Mouse (Mus musculus): Measurements from ENCODE around the gene Gm10490. TPM values are rescaled to one million over a fixed set of nuclear protein-coding genes. Genes with fewer than 3 reads are reported as not detected.
"Not testable (repeated sequence)": the region's sequence is repeated elsewhere in the genome, so short reads cannot be mapped to it uniquely, and the experiment has no call there.

Gm10490 gene
- total RNA-seq (2022) = not detected

GRCm38 (mm10) chrX:7909242-7909641, at the start of gene Gm10490:
Gm10490 (plus strand) TSS chrX:7909542.
- DNase-seq = not testable (repeated sequence)

- DNase-seq = no peak
Measured at GRCm38 (mm10) chrX:7863181-7863580, 46.2 kb upstream of the Gm10490 start.

- no peak for DNase-seq
Measured at GRCm38 (mm10) chrX:7864551-7864950, 44.8 kb upstream of the Gm10490 start.

GRCm38 (mm10) chrX:7865343-7865742, 44.0 kb upstream of the Gm10490 start:
- no peak for DNase-seq

- DNase-seq = no peak
Measured at GRCm38 (mm10) chrX:7865786-7866185, 43.6 kb upstream of the Gm10490 start.

GRCm38 (mm10) chrX:7867141-7867540, 42.2 kb upstream of the Gm10490 start:
- DNase-seq = no peak

GRCm38 (mm10) chrX:7868506-7868905, 40.8 kb upstream of the Gm10490 start:
- DNase-seq = no peak

GRCm38 (mm10) chrX:7869826-7870225, 39.5 kb upstream of the Gm10490 start:
- DNase-seq = no peak

GRCm38 (mm10) chrX:7878007-7878419, 31.3 kb upstream of the Gm10490 start, which contains the start of gene Pim2:
Pim2 (plus strand) TSS chrX:7878262.
- DNase-seq = peak; percentile 84

- no peak for DNase-seq
Measured at GRCm38 (mm10) chrX:7878495-7878894, 30.8 kb upstream of the Gm10490 start.

- DNase-seq = peak; percentile 54
Measured at GRCm38 (mm10) chrX:7879819-7880218, 29.5 kb upstream of the Gm10490 start.

- DNase-seq = peak; percentile 89
Measured at GRCm38 (mm10) chrX:7883841-7884567, 25.3 kb upstream of the Gm10490 start, which contains the start of gene Slc35a2. Slc35a2 (plus strand) TSS chrX:7884028.

GRCm38 (mm10) chrX:7898211-7898610, 11.1 kb upstream of the Gm10490 start:
- DNase-seq = no peak

GRCm38 (mm10) chrX:7898880-7899874, 10.2 kb upstream of the Gm10490 start, which contains the start of the genes Pqbp1 and Timm17b:
Pqbp1 (minus strand) TSS chrX:7899269.
Timm17b (plus strand) TSS chrX:7899357.
- DNase-seq = peak; percentile 87

GRCm38 (mm10) chrX:7904441-7904840, 4.9 kb upstream of the Gm10490 start:
- DNase-seq = no peak

- DNase-seq = no peak
Measured at GRCm38 (mm10) chrX:7907735-7908134, 1.6 kb upstream of the Gm10490 start, which contains the start of gene Gm10491. Gm10491 (minus strand) TSS chrX:7907835.

- no peak for DNase-seq
Measured at GRCm38 (mm10) chrX:7910473-7910872, 1.1 kb downstream of the Gm10490 start.

GRCm38 (mm10) chrX:7915669-7916068, 6.3 kb downstream of the Gm10490 start:
- not testable (repeated sequence) for DNase-seq

GRCm38 (mm10) chrX:7917960-7918359, 8.6 kb downstream of the Gm10490 start:
- DNase-seq = not testable (repeated sequence)

GRCm38 (mm10) chrX:7919601-7920383, 10.4 kb downstream of the Gm10490 start, which contains the start of gene Pcsk1n:
Pcsk1n (plus strand) TSS chrX:7919822.
- no peak for DNase-seq

- DNase-seq = no peak
Measured at GRCm38 (mm10) chrX:7922032-7922431, 12.7 kb downstream of the Gm10490 start.

GRCm38 (mm10) chrX:7926266-7926665, 16.9 kb downstream of the Gm10490 start:
- no peak for DNase-seq
